In the genomic region with DNA sequence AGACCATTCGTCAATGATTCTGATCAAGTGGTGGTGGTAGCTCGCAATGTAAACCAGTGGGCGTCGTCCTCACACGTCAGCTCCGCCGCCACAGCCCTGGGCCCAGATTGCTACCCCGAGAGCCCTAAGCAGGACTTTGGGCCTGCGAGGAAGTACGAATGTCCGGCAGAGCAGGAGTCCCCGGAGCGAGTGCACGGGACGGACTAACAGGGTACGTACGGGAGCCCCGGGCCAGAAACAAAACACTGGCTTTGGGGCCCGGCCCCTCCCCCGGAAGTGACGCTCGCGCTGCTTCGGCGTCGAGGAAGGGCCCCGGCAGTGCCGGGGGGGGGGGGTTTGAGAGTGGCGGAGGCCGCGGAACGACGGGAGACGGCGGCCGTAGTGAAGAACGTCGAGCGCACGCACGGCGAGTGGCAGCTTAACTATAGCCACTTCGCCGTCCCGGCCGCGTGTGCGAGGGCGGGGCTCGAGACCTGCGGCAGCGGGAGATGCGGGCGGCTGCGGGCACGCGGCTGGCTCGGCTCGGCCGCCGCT, we compare ENCODE assay signal across 7 mouse cellular contexts. TPM values are rescaled to one million over a fixed set of nuclear protein-coding genes. Genes with fewer than 3 reads are reported as not detected.
A peak's percentile ranks its signal among the peaks of the same experiment; 100 is the strongest.
DNase-seq lines count a peak whose midpoint lies in the region; ATAC-seq and TF ChIP-seq lines count a peak whose summit lies in the region.

A gene (plus strand): TSS at position 326 of the 534 bp plus-strand sequence.

- WGBS in embryonic facial prominence, embryonic 11.5 days: under 1% methylated on average over 58 of the region's 61 CpGs
- WGBS in kidney, adult 2 months: under 1% methylated on average over 57 of the region's 61 CpGs
- under 1% methylated on average over 61 of the region's 61 CpGs for WGBS in limb, embryonic 12.5 days
- WGBS in midbrain, embryonic 15.5 days: under 1% methylated on average over 52 of the region's 61 CpGs
- WGBS in spleen, adult 2 months: under 1% methylated on average over 52 of the region's 61 CpGs

- peak within 1 kb of the TSS; percentile 95 for H3K9ac ChIP-seq in embryonic facial prominence, embryonic 11.5 days (replicated peaks; ENCODE audit: low read length)
- peak within 1 kb of the TSS; percentile 90 for H3K9ac ChIP-seq in limb, embryonic 12.5 days (replicated peaks)
- peak within 1 kb of the TSS; percentile 82 for H3K9ac ChIP-seq in midbrain, embryonic 15.5 days

- TF ChIP-seq POLR2A in kidney, adult 2 months (IDR thresholded peaks at IDR 0.05; ENCODE audit: low read depth, low read length): peak; percentile 71
- TF ChIP-seq POLR2A in spleen, adult 2 months (IDR thresholded peaks at IDR 0.05; ENCODE audit: low read depth, low read length): peak; percentile 56

- H3K9me3 ChIP-seq in embryonic facial prominence, embryonic 11.5 days (replicated peaks; ENCODE audit: control insufficient read depth, low read length): no peaks in the 10 kb centered on the region
- no peaks in the 10 kb centered on the region for H3K9me3 ChIP-seq in limb, embryonic 12.5 days
- H3K9me3 ChIP-seq in midbrain, embryonic 15.5 days: no peaks in the 10 kb centered on the region

- TF ChIP-seq CTCF in kidney, adult 2 months (conservative IDR thresholded peaks at IDR 0.05; ENCODE audit: insufficient read depth, insufficient read length, low read depth, low read length): no peak
- no peak for TF ChIP-seq CTCF in spleen, adult 2 months (IDR thresholded peaks at IDR 0.05; ENCODE audit: extremely low read depth, insufficient read depth, insufficient read length, insufficient replicate concordance)

- H3K27me3 ChIP-seq in embryonic facial prominence, embryonic 11.5 days (ENCODE audit: control insufficient read depth, insufficient read depth, low read length): no peaks in the 10 kb centered on the region; the same call in 1 of the 2 replicates
- H3K27me3 ChIP-seq in kidney, adult 2 months (replicated peaks; ENCODE audit: control insufficient read depth, insufficient read depth, low read length): no peaks in the 10 kb centered on the region
- H3K27me3 ChIP-seq in limb, embryonic 12.5 days: no peaks in the 10 kb centered on the region
- H3K27me3 ChIP-seq in midbrain, embryonic 15.5 days (replicated peaks): no peaks in the 10 kb centered on the region
- no peaks in the 10 kb centered on the region for H3K27me3 ChIP-seq in spleen, adult 2 months (ENCODE audit: control insufficient read depth, insufficient read depth, low read length)

- H3K4me1 ChIP-seq in embryonic facial prominence, embryonic 11.5 days (ENCODE audit: control insufficient read depth, insufficient read depth, low read length): no peaks in the 10 kb centered on the region
- peaks cover 17% of the 10 kb centered on the region; the same call in 1 of the 2 replicates for H3K4me1 ChIP-seq in kidney, adult 2 months (ENCODE audit: control insufficient read depth, insufficient read depth, low read length)
- peaks cover 24% of the 10 kb centered on the region for H3K4me1 ChIP-seq in limb, embryonic 12.5 days (replicated peaks)
- peaks cover 22% of the 10 kb centered on the region for H3K4me1 ChIP-seq in midbrain, embryonic 15.5 days
- H3K4me1 ChIP-seq in spleen, adult 2 months (ENCODE audit: control insufficient read depth, insufficient read depth, insufficient read length): peaks cover 9% of the 10 kb centered on the region

- peak within 1 kb of the TSS; percentile 38 for H3K4me2 ChIP-seq in embryonic facial prominence, embryonic 11.5 days (ENCODE audit: low read depth, low read length)
- H3K4me2 ChIP-seq in limb, embryonic 12.5 days: peak within 1 kb of the TSS; percentile 62
- peak within 1 kb of the TSS; percentile 69 for H3K4me2 ChIP-seq in midbrain, embryonic 15.5 days

- DNase-seq in adrenal gland, postnatal 14 days: peak; percentile 97
- DNase-seq in embryonic facial prominence, embryonic 11.5 days (ENCODE audit: low spot score): peak; percentile 94
- DNase-seq in heart, adult 11 months: peak; percentile 100
- peak; percentile 96 for DNase-seq in kidney, adult 2 months
- peak; percentile 85 to 88 for DNase-seq in spleen, adult 2 months (ENCODE audit: low read depth in 1 of 2, low spot score in 2 of 2)

- peak within 1 kb of the TSS; percentile 94 for H3K4me3 ChIP-seq in embryonic facial prominence, embryonic 11.5 days (ENCODE audit: low read depth, low read length)
- H3K4me3 ChIP-seq in kidney, adult 2 months (ENCODE audit: insufficient read depth, low read depth, low read length): peak within 1 kb of the TSS; percentile 76
- H3K4me3 ChIP-seq in limb, embryonic 12.5 days (replicated peaks): peak within 1 kb of the TSS; percentile 82
- peak within 1 kb of the TSS; percentile 85 for H3K4me3 ChIP-seq in midbrain, embryonic 15.5 days
- H3K4me3 ChIP-seq in spleen, adult 2 months (ENCODE audit: extremely low read depth, insufficient read depth, insufficient read length): peak within 1 kb of the TSS; percentile 74

- peak; percentile 82 for ATAC-seq in embryonic facial prominence, embryonic 11.5 days (replicated peaks; ENCODE audit: insufficient number of reproducible peaks, low FRiP score, low TSS enrichment, low read depth)
- ATAC-seq in limb, embryonic 12.5 days (ENCODE audit: insufficient number of reproducible peaks, insufficient read depth, low FRiP score, low TSS enrichment, low read depth): peak; percentile 85
- peak; percentile 92 for ATAC-seq in midbrain, embryonic 15.5 days (replicated peaks)

- no peaks in the 10 kb centered on the region for H3K36me3 ChIP-seq in embryonic facial prominence, embryonic 11.5 days (replicated peaks; ENCODE audit: control insufficient read depth, insufficient read depth, low read depth, low read length)
- H3K36me3 ChIP-seq in kidney, adult 2 months (ENCODE audit: control insufficient read depth, insufficient read depth, low read length): no peaks in the 10 kb centered on the region
- H3K36me3 ChIP-seq in limb, embryonic 12.5 days: no peaks in the 10 kb centered on the region
- no peaks in the 10 kb centered on the region for H3K36me3 ChIP-seq in midbrain, embryonic 15.5 days (replicated peaks)
- H3K36me3 ChIP-seq in spleen, adult 2 months (ENCODE audit: control insufficient read depth, insufficient read depth, low read length): no peaks in the 10 kb centered on the region

- H3K27ac ChIP-seq in embryonic facial prominence, embryonic 11.5 days (replicated peaks; ENCODE audit: low read depth, low read length): peak within 1 kb of the TSS; percentile 98
- peak within 1 kb of the TSS; percentile 99 for H3K27ac ChIP-seq in kidney, adult 2 months (ENCODE audit: insufficient read depth, low read depth, low read length)
- peak within 1 kb of the TSS; percentile 99 for H3K27ac ChIP-seq in limb, embryonic 12.5 days
- peak within 1 kb of the TSS; percentile 96 for H3K27ac ChIP-seq in midbrain, embryonic 15.5 days
- peak within 1 kb of the TSS; percentile 100 for H3K27ac ChIP-seq in spleen, adult 2 months (ENCODE audit: insufficient read depth, low read length)

RNA-seq across cellular contexts. Expression of the gene that starts here (rescaled TPM):
- total RNA-seq in adrenal gland, postnatal 14 days (2021): 116 and 135 TPM in 2 replicates
- polyA plus RNA-seq in embryonic facial prominence, embryonic 11.5 days (2014; fragmentation: Nextera tagmentation; extraction: Ambion mirVana): 18.0 and 19.8 TPM in 2 replicates
- polyA plus RNA-seq in kidney, adult 2 months (2012; rRNA removed): 18.4 and 27.8 TPM in 2 replicates
- 18.1 and 19.6 TPM in 2 replicates for polyA plus RNA-seq in limb, embryonic 12.5 days (2016; fragmentation: Nextera tagmentation; extraction: Ambion mirVana)
- polyA plus RNA-seq in midbrain, embryonic 15.5 days (2015; fragmentation: Nextera tagmentation; extraction: Ambion mirVana): 12.7 and 13.1 TPM in 2 replicates
- polyA plus RNA-seq in spleen, adult 2 months (2012; rRNA removed): 33.1 and 33.5 TPM in 2 replicates

Comparison
In these comparisons a context has a peak if more than half of its experiments do, and no peak if none do; other contexts are left out.
1. Peak in every context shown above with its lines: DNase-seq, ATAC-seq, H3K4me3 ChIP-seq and H3K27ac ChIP-seq.